In the genomic region with DNA sequence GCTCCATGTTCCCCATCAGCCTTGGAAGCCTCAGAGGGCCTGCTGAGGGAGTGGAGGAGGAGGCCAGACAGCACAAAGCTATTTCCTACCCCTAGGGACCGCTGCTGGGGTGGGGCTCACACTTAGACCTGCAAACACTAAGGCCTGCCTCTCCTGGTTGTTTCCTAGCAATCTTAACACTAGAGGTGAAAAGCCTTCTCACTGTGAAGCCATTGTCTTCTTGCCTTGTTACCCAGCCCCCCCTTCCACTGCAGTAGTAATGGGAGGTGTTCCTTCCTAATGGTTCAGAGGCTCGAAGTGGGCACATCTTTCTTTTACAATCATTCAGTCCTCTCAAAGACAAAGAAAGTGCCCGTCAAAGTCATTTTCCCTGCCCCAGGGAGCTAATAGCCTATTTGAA, we compare ENCODE assay signal across 16 mouse cellular contexts. TPM values are rescaled to one million over a fixed set of nuclear protein-coding genes. Genes with fewer than 3 reads are reported as not detected.
DNase-seq lines count a peak whose midpoint lies in the region; ATAC-seq and TF ChIP-seq lines count a peak whose summit lies in the region.
"Had no signal": no experiment of that assay in that cellular context is flagged by ENCODE, and none has a peak within 500 bp of the region (broad histone marks: within the 10 kb centered on the region; RNA-seq: fewer than 3 reads in every experiment).

No protein-coding gene starts in this region.

- peak overlapping the region; percentile 96 for H3K9ac ChIP-seq in forebrain, postnatal 0 days
- H3K9ac ChIP-seq in midbrain, embryonic 14.5 days (replicated peaks; ENCODE audit: low read length): peak overlapping the region; percentile 88
- H3K9ac ChIP-seq in intestine, embryonic 15.5 days: no peak overlapping the region
- H3K9ac ChIP-seq: liver, postnatal 0 days had no signal

- no peaks in the 10 kb centered on the region for H3K9me3 ChIP-seq in E14TG2a.4 (ENCODE audit: low read length)
- no peaks in the 10 kb centered on the region for H3K9me3 ChIP-seq in forebrain, postnatal 0 days (ENCODE audit: low read length)
- no peaks in the 10 kb centered on the region for H3K9me3 ChIP-seq in midbrain, embryonic 14.5 days (ENCODE audit: control insufficient read depth, low read length)
- H3K9me3 ChIP-seq in intestine, embryonic 15.5 days: no peaks in the 10 kb centered on the region
- H3K9me3 ChIP-seq: limb, embryonic 10.5 days had no signal

- peak overlapping the region; percentile 94 for H3K4me3 ChIP-seq in E14TG2a.4 (replicated peaks; ENCODE audit: low read length)
- H3K4me3 ChIP-seq in forebrain, postnatal 0 days (ENCODE audit: low read depth, low read length): peak overlapping the region; percentile 88
- H3K4me3 ChIP-seq in midbrain, embryonic 14.5 days (replicated peaks; ENCODE audit: low read depth, low read length): peak overlapping the region; percentile 80
- H3K4me3 ChIP-seq in intestine, embryonic 15.5 days (replicated peaks): no peak overlapping the region
- H3K4me3 ChIP-seq: limb, embryonic 10.5 days; megakaryocyte, embryonic 14.5 days had no signal

- no peak; the same call in 1 of the 2 replicates for TF ChIP-seq CTCF in E14TG2a.4 (conservative IDR thresholded peaks at IDR 0.05; ENCODE audit: low read length)
- TF ChIP-seq CTCF in brain, embryonic 14.5 days (IDR thresholded peaks at IDR 0.05; ENCODE audit: borderline replicate concordance, extremely low read depth, insufficient read depth, insufficient read length): 0 out of 2 replicates have a peak, but pooled peaks have one; percentile 6
- no peak for TF ChIP-seq CTCF in forebrain, postnatal 0 days (IDR thresholded peaks at IDR 0.05; ENCODE audit: low read depth)

- H3K27ac ChIP-seq in forebrain, postnatal 0 days (ENCODE audit: low read depth, low read length): peak overlapping the region; percentile 73
- H3K27ac ChIP-seq in midbrain, embryonic 14.5 days (replicated peaks; ENCODE audit: low read depth, low read length): peak overlapping the region; percentile 75
- H3K27ac ChIP-seq in intestine, embryonic 15.5 days: no peak overlapping the region
- H3K27ac ChIP-seq: limb, embryonic 10.5 days had no signal

- peaks cover 83% of the 10 kb centered on the region for H3K4me1 ChIP-seq in E14TG2a.4 (replicated peaks; ENCODE audit: low read depth, low read length)
- H3K4me1 ChIP-seq in forebrain, postnatal 0 days (ENCODE audit: insufficient read depth): peaks cover 4% of the 10 kb centered on the region; the same call in 1 of the 2 replicates
- H3K4me1 ChIP-seq in midbrain, embryonic 14.5 days (ENCODE audit: control insufficient read depth, insufficient read depth, low read length): peaks cover 17% of the 10 kb centered on the region; the same call in 1 of the 2 replicates
- H3K4me1 ChIP-seq in intestine, embryonic 15.5 days (replicated peaks): peaks cover 16% of the 10 kb centered on the region

- H3K27me3 ChIP-seq in E14TG2a.4 (ENCODE audit: insufficient read depth, low read length): peaks cover 27% of the 10 kb centered on the region
- no peaks in the 10 kb centered on the region for H3K27me3 ChIP-seq in forebrain, postnatal 0 days (ENCODE audit: insufficient read depth, low read length)
- peaks cover 6% of the 10 kb centered on the region; the same call in 1 of the 2 replicates for H3K27me3 ChIP-seq in midbrain, embryonic 14.5 days (ENCODE audit: control insufficient read depth, insufficient read depth, low read length)
- H3K27me3 ChIP-seq in intestine, embryonic 15.5 days (replicated peaks): peaks cover 46% of the 10 kb centered on the region

- no peak for TF ChIP-seq POLR2A in brain, embryonic 14.5 days (IDR thresholded peaks at IDR 0.05; ENCODE audit: borderline replicate concordance, extremely low read depth, insufficient read depth, insufficient read length, poor library complexity, severe bottlenecking)

- 1% methylated on average over 3 of the region's 3 CpGs for WGBS in forebrain, postnatal 0 days
- 3% methylated on average over 3 of the region's 3 CpGs for WGBS in midbrain, embryonic 14.5 days
- WGBS in intestine, embryonic 15.5 days: 4% methylated on average over 3 of the region's 3 CpGs

- peaks cover 40% of the 10 kb centered on the region for H3K36me3 ChIP-seq in E14TG2a.4 (ENCODE audit: insufficient read depth, low read length)
- peaks cover 18% of the 10 kb centered on the region for H3K36me3 ChIP-seq in forebrain, postnatal 0 days (ENCODE audit: insufficient read depth)
- peaks cover 20% of the 10 kb centered on the region for H3K36me3 ChIP-seq in midbrain, embryonic 14.5 days (ENCODE audit: control insufficient read depth, insufficient read depth, low read length)
- H3K36me3 ChIP-seq in intestine, embryonic 15.5 days: no peaks in the 10 kb centered on the region
- H3K36me3 ChIP-seq: limb, embryonic 10.5 days had no signal

- ATAC-seq in forebrain, postnatal 0 days: no peak
- ATAC-seq in midbrain, embryonic 14.5 days (ENCODE audit: low FRiP score, low TSS enrichment): no peak
- ATAC-seq in inflammation-experienced regulatory T-cells, adult 6 months: no peak
- ATAC-seq in intestine, embryonic 15.5 days: no peak
- ATAC-seq: intestine, postnatal 0 days; liver, postnatal 0 days had no signal

- peak; percentile 63 for DNase-seq in brain, embryonic 14.5 days (ENCODE audit: low read depth)
- no peak for DNase-seq in forebrain, postnatal 0 days
- peak; percentile 70 for DNase-seq in midbrain, embryonic 14.5 days
- no peak for DNase-seq in heart, postnatal 4 days
- DNase-seq in heart, adult 8-10 months (ENCODE audit: low spot score): no peak
- DNase-seq: cerebellum, postnatal 36 days; liver, postnatal 0 days; thymus, adult 2 months had no signal

- peak overlapping the region; percentile 66 for H3K4me2 ChIP-seq in forebrain, postnatal 0 days (ENCODE audit: low read depth)
- peak overlapping the region; percentile 60 for H3K4me2 ChIP-seq in midbrain, embryonic 14.5 days (ENCODE audit: low read length)
- no peak overlapping the region for H3K4me2 ChIP-seq in intestine, embryonic 15.5 days (replicated peaks)
- H3K4me2 ChIP-seq: heart, embryonic 11.5 days had no signal

RNA-seq across cellular contexts. Expression of a gene that starts 2.9 kb away (rescaled TPM):
- 40.1 and 49.2 TPM in 2 replicates for polyA plus RNA-seq in brain, embryonic 14.5 days (2012; rRNA removed)
- 51.8 and 69.5 TPM in 2 replicates for total RNA-seq in forebrain, postnatal 0 days (2014; rRNA removed)
- polyA plus RNA-seq in forebrain, postnatal 0 days (2015; fragmentation: Nextera tagmentation; extraction: Ambion mirVana): 74.1 and 80.4 TPM in 2 replicates
- 89.9 and 91.1 TPM in 2 replicates for polyA plus RNA-seq in midbrain, embryonic 14.5 days (2014; fragmentation: Nextera tagmentation; extraction: Ambion mirVana)
- total RNA-seq in heart, postnatal 4 days (2021): 100 to 1,000 TPM; 147 to 157 TPM
- polyA plus RNA-seq in inflammation-experienced regulatory T-cells, adult 6 months (2017; shearing (Covaris generic)): 10 to 100 TPM; 22.1 to 37.3 (median 31.6) TPM
- 48.4 and 49.1 TPM in 2 replicates for polyA plus RNA-seq in intestine, embryonic 15.5 days (2015; fragmentation: Nextera tagmentation; extraction: Ambion mirVana)
- 10 to 100 TPM; 58.1 to 68.9 (median 64.7) TPM for total RNA-seq in heart, adult 8-10 months (2022)

RNA-seq across cellular contexts. Expression of a gene that starts 3.3 kb away (rescaled TPM):
- polyA plus RNA-seq in brain, embryonic 14.5 days (2012; rRNA removed): 413 and 626 TPM in 2 replicates
- total RNA-seq in forebrain, postnatal 0 days (2014; rRNA removed): 115 and 156 TPM in 2 replicates
- polyA plus RNA-seq in forebrain, postnatal 0 days (2015; fragmentation: Nextera tagmentation; extraction: Ambion mirVana): 189 and 260 TPM in 2 replicates
- polyA plus RNA-seq in midbrain, embryonic 14.5 days (2014; fragmentation: Nextera tagmentation; extraction: Ambion mirVana): 605 and 611 TPM in 2 replicates
- total RNA-seq in heart, postnatal 4 days (2021): under 1 TPM in 1 of 2 experiments, not detected in 1; 0.16 TPM
- polyA plus RNA-seq in inflammation-experienced regulatory T-cells, adult 6 months (2017; shearing (Covaris generic)): not detected
- 13.9 and 14.5 TPM in 2 replicates for polyA plus RNA-seq in intestine, embryonic 15.5 days (2015; fragmentation: Nextera tagmentation; extraction: Ambion mirVana)
- total RNA-seq in heart, adult 8-10 months (2022): under 1 TPM in 2 of 4 experiments, not detected in 2; 0.06 to 0.19 TPM
- polyA plus RNA-seq: C2C12; liver, postnatal 0 days had no signal

RNA-seq across cellular contexts. Expression of a gene that starts 32.9 kb away (rescaled TPM):
- 65.2 and 81.7 TPM in 2 replicates for polyA plus RNA-seq in brain, embryonic 14.5 days (2012; rRNA removed)
- total RNA-seq in forebrain, postnatal 0 days (2014; rRNA removed): 29.9 and 33.3 TPM in 2 replicates
- polyA plus RNA-seq in forebrain, postnatal 0 days (2015; fragmentation: Nextera tagmentation; extraction: Ambion mirVana): 13.7 and 20.9 TPM in 2 replicates
- 32.2 and 33.6 TPM in 2 replicates for polyA plus RNA-seq in midbrain, embryonic 14.5 days (2014; fragmentation: Nextera tagmentation; extraction: Ambion mirVana)
- total RNA-seq in heart, postnatal 4 days (2021): 1 to 10 TPM; 3.9 to 4.2 TPM
- polyA plus RNA-seq in inflammation-experienced regulatory T-cells, adult 6 months (2017; shearing (Covaris generic)): 10 to 100 TPM in 1 of 3 experiments, 1 to 10 TPM in 2; 4.9 to 10.8 (median 9.7) TPM
- polyA plus RNA-seq in intestine, embryonic 15.5 days (2015; fragmentation: Nextera tagmentation; extraction: Ambion mirVana): 18.9 and 19.5 TPM in 2 replicates
- 1 to 10 TPM; 3.2 to 3.7 (median 3.3) TPM for total RNA-seq in heart, adult 8-10 months (2022)

RNA-seq across cellular contexts. Expression of a gene that starts 49.7 kb away (rescaled TPM):
- 10.8 and 11.0 TPM in 2 replicates for polyA plus RNA-seq in brain, embryonic 14.5 days (2012; rRNA removed)
- 12.9 and 16.0 TPM in 2 replicates for total RNA-seq in forebrain, postnatal 0 days (2014; rRNA removed)
- polyA plus RNA-seq in forebrain, postnatal 0 days (2015; fragmentation: Nextera tagmentation; extraction: Ambion mirVana): 3.0 and 3.6 TPM in 2 replicates
- polyA plus RNA-seq in midbrain, embryonic 14.5 days (2014; fragmentation: Nextera tagmentation; extraction: Ambion mirVana): 8.8 and 10.5 TPM in 2 replicates
- 1 to 10 TPM; 5.1 to 5.2 TPM for total RNA-seq in heart, postnatal 4 days (2021)
- 1 to 10 TPM; 1.6 to 3.3 (median 1.8) TPM for polyA plus RNA-seq in inflammation-experienced regulatory T-cells, adult 6 months (2017; shearing (Covaris generic))
- polyA plus RNA-seq in intestine, embryonic 15.5 days (2015; fragmentation: Nextera tagmentation; extraction: Ambion mirVana): 5.0 and 5.5 TPM in 2 replicates
- 1 to 10 TPM; 1.9 to 2.9 (median 2.1) TPM for total RNA-seq in heart, adult 8-10 months (2022)

Comparison
In these comparisons a context has a peak if more than half of its experiments do, and no peak if none do; other contexts are left out.
1. DNase-seq: peak in brain, embryonic 14.5 days (single experiment) and midbrain, embryonic 14.5 days (single experiment); none in forebrain, postnatal 0 days (single experiment), heart, postnatal 4 days (single experiment) and heart, adult 8-10 months (single experiment).
2. RNA of a gene that starts 3.3 kb away (polyA plus RNA-seq): 413 to 626 TPM in brain, embryonic 14.5 days, 605 to 611 TPM in midbrain, embryonic 14.5 days and 189 to 260 TPM in forebrain, postnatal 0 days; 13.9 to 14.5 TPM in intestine, embryonic 15.5 days and not detected in inflammation-experienced regulatory T-cells, adult 6 months; every median in the first group is over 10 times any median in the second.